26 mouse cellular contexts compared by ENCODE assay signal in genomic region chr3:4444611-4445394, GRCm38 (mm10).
DNase-seq lines count a peak whose midpoint lies in the region; ATAC-seq lines count a peak whose summit lies in the region.
"Had no signal": no experiment of that assay in that cellular context is flagged by ENCODE, and none has a peak within 500 bp of the region (broad histone marks: within the 10 kb centered on the region; RNA-seq: fewer than 3 reads in every experiment).

No protein-coding gene starts in this region.

- H3K4me1 ChIP-seq in midbrain, embryonic 12.5 days = no peaks in the 10 kb centered on the region
- H3K4me1 ChIP-seq in midbrain, embryonic 10.5 days = no peaks in the 10 kb centered on the region
- no peaks in the 10 kb centered on the region for H3K4me1 ChIP-seq in hindbrain, embryonic 12.5 days
- no peaks in the 10 kb centered on the region for H3K4me1 ChIP-seq in neural tube, embryonic 13.5 days (replicated peaks)
- H3K4me1 ChIP-seq: forebrain, embryonic 13.5 days; heart, embryonic 10.5 days; kidney, embryonic 15.5 days; limb, embryonic 15.5 days; lung, embryonic 15.5 days had no signal

- WGBS in midbrain, embryonic 12.5 days = 75% methylated on average over 7 of the region's 7 CpGs
- WGBS in midbrain, embryonic 10.5 days = 91% methylated on average over 7 of the region's 7 CpGs
- 73% methylated on average over 7 of the region's 7 CpGs for WGBS in hindbrain, embryonic 12.5 days
- WGBS in neural tube, embryonic 13.5 days = 59% methylated on average over 7 of the region's 7 CpGs

- H3K36me3 ChIP-seq in midbrain, embryonic 12.5 days = no peaks in the 10 kb centered on the region
- no peaks in the 10 kb centered on the region for H3K36me3 ChIP-seq in midbrain, embryonic 10.5 days
- no peaks in the 10 kb centered on the region for H3K36me3 ChIP-seq in hindbrain, embryonic 12.5 days
- no peaks in the 10 kb centered on the region for H3K36me3 ChIP-seq in neural tube, embryonic 13.5 days
- H3K36me3 ChIP-seq: heart, embryonic 10.5 days; kidney, embryonic 15.5 days; limb, embryonic 15.5 days; lung, embryonic 15.5 days had no signal

- H3K4me2 ChIP-seq in midbrain, embryonic 12.5 days (replicated peaks) = no peak overlapping the region
- no peak overlapping the region for H3K4me2 ChIP-seq in hindbrain, embryonic 12.5 days (replicated peaks)
- no peak overlapping the region for H3K4me2 ChIP-seq in neural tube, embryonic 13.5 days
- H3K4me2 ChIP-seq: forebrain, embryonic 13.5 days; kidney, embryonic 15.5 days; limb, embryonic 15.5 days; lung, embryonic 15.5 days had no signal

- H3K9ac ChIP-seq in midbrain, embryonic 12.5 days (replicated peaks) = no peak overlapping the region
- H3K9ac ChIP-seq in hindbrain, embryonic 12.5 days = no peak overlapping the region
- H3K9ac ChIP-seq in neural tube, embryonic 13.5 days = no peak overlapping the region
- H3K9ac ChIP-seq: forebrain, embryonic 13.5 days; kidney, embryonic 15.5 days; limb, embryonic 15.5 days; liver, embryonic 14.5 days; lung, embryonic 15.5 days had no signal

- H3K9me3 ChIP-seq in midbrain, embryonic 12.5 days = no peaks in the 10 kb centered on the region
- H3K9me3 ChIP-seq in midbrain, embryonic 10.5 days (replicated peaks) = no peaks in the 10 kb centered on the region
- no peaks in the 10 kb centered on the region for H3K9me3 ChIP-seq in hindbrain, embryonic 12.5 days (replicated peaks)
- no peaks in the 10 kb centered on the region for H3K9me3 ChIP-seq in neural tube, embryonic 13.5 days
- H3K9me3 ChIP-seq: forebrain, embryonic 13.5 days; heart, embryonic 10.5 days; kidney, embryonic 15.5 days; limb, embryonic 15.5 days; lung, embryonic 15.5 days had no signal

- 0 out of 2 replicates have a peak overlapping the region, but pooled peaks have one; percentile 25 for H3K27ac ChIP-seq in midbrain, embryonic 12.5 days (replicated peaks)
- no peak overlapping the region for H3K27ac ChIP-seq in midbrain, embryonic 10.5 days (replicated peaks)
- H3K27ac ChIP-seq in hindbrain, embryonic 12.5 days = peak overlapping the region; percentile 26; the same call in 1 of the 2 replicates
- H3K27ac ChIP-seq in neural tube, embryonic 13.5 days (replicated peaks) = peak overlapping the region; percentile 52; the same call in 1 of the 2 replicates
- H3K27ac ChIP-seq: forebrain, embryonic 13.5 days; heart, embryonic 10.5 days; kidney, embryonic 15.5 days; left cerebral cortex, adult 2 months; limb, embryonic 15.5 days; liver, embryonic 14.5 days; lung, embryonic 15.5 days; stomach, postnatal 0 days had no signal

- no peak for DNase-seq in midbrain, embryonic 10.5 days (ENCODE audit: low spot score)
- peak; percentile 1 for DNase-seq in mesoderm, embryonic 11.5 days (ENCODE audit: low read depth, low spot score)
- no peak for DNase-seq in left cerebral cortex, adult 18-20 months (ENCODE audit: low spot score in 2 of 2)
- DNase-seq in ovary, postnatal 36 days (ENCODE audit: low spot score) = no peak
- DNase-seq in cerebellum, adult 9-11 months = no peak
- DNase-seq: adrenal gland, adult 2 months; cerebellum, adult 18-20 months; cerebellum, postnatal 25 days; kidney, adult 11 months; layer of hippocampus, adult 9-11 months; left cerebral cortex, postnatal 4 days; lung, postnatal 4 days; thymus, adult 2 months; thymus, postnatal 4 days had no signal

- ATAC-seq in midbrain, embryonic 12.5 days (ENCODE audit: low FRiP score, low read depth) = no peak
- ATAC-seq in hindbrain, embryonic 12.5 days (ENCODE audit: low FRiP score) = peak; percentile 54
- ATAC-seq in neural tube, embryonic 13.5 days (ENCODE audit: low read depth) = peak; percentile 50; the same call in 1 of the 2 replicates
- ATAC-seq: forebrain, embryonic 13.5 days; Patski had no signal

- H3K4me3 ChIP-seq in midbrain, embryonic 12.5 days = no peak overlapping the region
- no peak overlapping the region for H3K4me3 ChIP-seq in midbrain, embryonic 10.5 days
- no peak overlapping the region for H3K4me3 ChIP-seq in hindbrain, embryonic 12.5 days
- H3K4me3 ChIP-seq in neural tube, embryonic 13.5 days = no peak overlapping the region
- H3K4me3 ChIP-seq: forebrain, embryonic 13.5 days; heart, embryonic 10.5 days; kidney, embryonic 15.5 days; left cerebral cortex, adult 2 months; limb, embryonic 15.5 days; lung, embryonic 15.5 days had no signal

- no peaks in the 10 kb centered on the region for H3K27me3 ChIP-seq in midbrain, embryonic 12.5 days
- H3K27me3 ChIP-seq in midbrain, embryonic 10.5 days (ENCODE audit: low read depth, poor library complexity, severe bottlenecking) = no peaks in the 10 kb centered on the region
- no peaks in the 10 kb centered on the region for H3K27me3 ChIP-seq in hindbrain, embryonic 12.5 days
- H3K27me3 ChIP-seq in neural tube, embryonic 13.5 days = no peaks in the 10 kb centered on the region
- H3K27me3 ChIP-seq: forebrain, embryonic 13.5 days; kidney, embryonic 15.5 days; limb, embryonic 15.5 days; lung, embryonic 15.5 days had no signal
